Mouse (Mus musculus) limb, embryonic 11.5 days (tissue): ENCODE results near the gene Proser1. TPM values are rescaled to one million over a fixed set of nuclear protein-coding genes. Genes with fewer than 3 reads are reported as not detected.

Source experiments
- ATAC-seq: fragments of 200-750 bp; cut with Nextera tagmentation; 2 replicates; pipeline ENCODE4 v1.8.0; 2017; ENCODE audit warnings: low read depth; ENCODE audit not compliant: insufficient number of reproducible peaks, low FRiP score, low TSS enrichment
- DNase-seq: peaks from one replicate; pipeline ENCODE4 v3.0.0-alpha.2; 2015; ENCODE audit warnings: low spot score
- H3K27ac ChIP-seq: fragments of 300-500 bp; sonication (generic); replicated peaks from 2 replicates; pipeline ENCODE4 v1.5.1; 2014; ENCODE audit warnings: low read depth, mild to moderate bottlenecking, low read length
- H3K27me3 ChIP-seq: fragments of 300-500 bp; sonication (generic); 2 replicates; pipeline ENCODE4 v1.6.1; 2014; ENCODE audit warnings: mild to moderate bottlenecking, low read length, mixed read lengths; ENCODE audit not compliant: control insufficient read depth, insufficient read depth
- H3K36me3 ChIP-seq: fragments of 300-500 bp; sonication (generic); 2 replicates; pipeline ENCODE4 v1.6.1; 2014; ENCODE audit warnings: mild to moderate bottlenecking, low read length, moderate library complexity, mixed read lengths; ENCODE audit not compliant: control insufficient read depth, insufficient read depth
- H3K4me1 ChIP-seq: fragments of 300-500 bp; sonication (generic); 2 replicates; pipeline ENCODE4 v1.6.1; 2014; ENCODE audit warnings: low read length, mixed read lengths; ENCODE audit not compliant: control insufficient read depth, insufficient read depth
- H3K4me2 ChIP-seq: fragments of 300-500 bp; sonication (generic); 2 replicates; pipeline ENCODE4 v1.6.1; 2014; ENCODE audit warnings: low read depth, mild to moderate bottlenecking, moderate library complexity; ENCODE audit not compliant: severe bottlenecking
- H3K4me3 ChIP-seq: fragments of 300-500 bp; sonication (generic); 2 replicates; pipeline ENCODE4 v1.5.1; 2014; ENCODE audit warnings: low read depth, low read length
- H3K9ac ChIP-seq: fragments of 300-500 bp; sonication (generic); 2 replicates; pipeline ENCODE4 v1.6.1; 2014; ENCODE audit warnings: mild to moderate bottlenecking, low read length
- H3K9me3 ChIP-seq: fragments of 300-500 bp; sonication (generic); 2 replicates; pipeline ENCODE4 v1.6.1; 2016; ENCODE audit warnings: low read length; ENCODE audit not compliant: control insufficient read depth
- WGBS: fragments of 180-500 bp; shearing (Covaris S2); extraction: QIAGEN DNeasy Blood & Tissue Kit; methylation state at CpG from one replicate; pipeline ENCODE4 v1.1.7; 2014; 5-methylcytosine and 5-hydroxymethylcytosine counted together
- polyA plus RNA-seq: library from polyadenylated mRNA; unstranded; fragments of >200 nt; fragmentation: Nextera tagmentation; extraction: Ambion mirVana; gene quantifications from 2 replicates; pipeline ENCODE4 v1.2.1, GENCODE M21; 2014

The Proser1 gene
- polyA plus RNA-seq, result 27.4 and 28.7 TPM in 2 replicates

GRCm38 (mm10) chr3:53463046-53463764, at the start of gene Proser1, which contains the start of gene Nhlrc3:
TSS of gene Proser1 (plus strand) at chr3:53463666.
TSS of gene Nhlrc3 (minus strand) at chr3:53463332.
- WGBS, result under 1% methylated on average over 52 of the region's 52 CpGs

DNA sequence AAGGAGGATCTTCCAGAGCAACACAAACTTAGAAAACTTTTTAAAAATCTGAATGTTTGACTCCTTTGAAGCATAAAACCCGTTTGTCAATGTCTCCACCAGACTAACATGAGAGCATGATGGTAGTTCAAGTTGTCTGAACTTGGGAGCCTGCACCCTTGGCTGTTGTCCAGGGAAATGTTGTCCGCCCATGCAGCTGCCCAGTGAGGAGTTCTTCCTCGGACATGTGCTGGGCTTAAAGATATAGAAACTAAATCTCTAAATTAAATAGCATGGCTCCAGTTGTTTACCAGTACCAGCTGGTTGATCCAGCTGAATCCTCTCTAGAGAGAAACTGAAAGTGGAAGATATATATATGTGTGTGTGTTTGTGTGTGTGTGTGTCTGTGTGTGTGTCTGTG, 49.5 kb upstream of the Proser1 start:
- DNase-seq, result no peak

More at GRCm38 (mm10) chr3:53463046-53463764, at the start of gene Proser1, which contains the start of gene Nhlrc3:
- 0 out of 2 replicates have a peak, but pooled peaks cover 3% of the 10 kb centered on the region for H3K4me1 ChIP-seq
- peak; percentile 92 for DNase-seq
- peak within 1 kb of the TSS; percentile 78 for H3K4me3 ChIP-seq
- H3K27ac ChIP-seq, result peak within 1 kb of the TSS; percentile 79; the same call in 1 of the 2 replicates
- H3K9me3 ChIP-seq, result no peaks in the 10 kb centered on the region
- H3K9ac ChIP-seq, result peak within 1 kb of the TSS; percentile 87
- peak within 1 kb of the TSS; percentile 57 for H3K4me2 ChIP-seq
- ATAC-seq, result peak; percentile 97
- no peaks in the 10 kb centered on the region for H3K27me3 ChIP-seq
- H3K36me3 ChIP-seq, result peaks cover 2% of the 10 kb centered on the region; the same call in 1 of the 2 replicates

GRCm38 (mm10) chr3:53416036-53416506, 47.4 kb upstream of the Proser1 start:
- H3K36me3 ChIP-seq, result no peaks in the 10 kb centered on the region
- no peak overlapping the region for H3K4me3 ChIP-seq
- no peaks in the 10 kb centered on the region for H3K27me3 ChIP-seq
- H3K4me2 ChIP-seq, result no peak overlapping the region
- no peak overlapping the region for H3K27ac ChIP-seq
- DNase-seq (peak; percentile 28), ATAC-seq (no peak)
- peaks cover 7% of the 10 kb centered on the region for H3K4me1 ChIP-seq
- H3K9me3 ChIP-seq, result no peaks in the 10 kb centered on the region
- no peak overlapping the region for H3K9ac ChIP-seq
- 58% methylated on average over 5 of the region's 5 CpGs for WGBS

More for the DNA sequence above, 49.5 kb upstream of the Proser1 start:
- H3K9me3 ChIP-seq, result no peaks in the 10 kb centered on the region
- H3K4me1 ChIP-seq, result peaks cover 7% of the 10 kb centered on the region
- H3K4me3 ChIP-seq, result no peak overlapping the region
- H3K4me2 ChIP-seq, result no peak overlapping the region
- no peak overlapping the region for H3K27ac ChIP-seq
- H3K27me3 ChIP-seq, result no peaks in the 10 kb centered on the region
- no peak overlapping the region for H3K9ac ChIP-seq
- WGBS, result 71% methylated on average over 3 of the region's 3 CpGs
- ATAC-seq, result no peak
- no peaks in the 10 kb centered on the region for H3K36me3 ChIP-seq

DNA sequence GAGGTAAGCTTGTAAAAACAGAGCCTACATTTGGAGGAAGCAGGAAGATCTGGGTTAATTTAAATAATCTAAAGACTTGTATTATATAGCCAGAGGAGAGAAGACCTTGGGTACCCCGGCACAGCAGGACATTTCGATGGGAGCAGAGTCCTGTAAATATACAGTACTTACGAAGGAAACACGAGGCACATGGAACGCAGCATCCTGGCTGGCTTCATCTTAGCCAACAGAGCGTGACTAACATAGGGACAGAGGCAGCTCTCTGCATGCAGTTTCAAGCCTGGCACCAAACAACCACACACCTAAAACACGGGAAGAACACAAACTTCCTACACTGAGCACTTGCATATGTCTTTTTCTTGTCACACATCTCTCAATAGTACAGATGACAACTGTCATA, 45.8 kb upstream of the Proser1 start:
- WGBS, result 70% methylated on average over 7 of the region's 7 CpGs
- Histone ChIP-seq H3K27ac (no peak overlapping the region), H3K4me2 (no peak overlapping the region), H3K36me3 (no peaks in the 10 kb centered on the region), H3K9ac (no peak overlapping the region), H3K4me1 (peaks cover 7% of the 10 kb centered on the region), H3K4me3 (no peak overlapping the region), H3K27me3 (no peaks in the 10 kb centered on the region), H3K9me3 (no peaks in the 10 kb centered on the region)
- DNase-seq (no peak), ATAC-seq (no peak)

DNA sequence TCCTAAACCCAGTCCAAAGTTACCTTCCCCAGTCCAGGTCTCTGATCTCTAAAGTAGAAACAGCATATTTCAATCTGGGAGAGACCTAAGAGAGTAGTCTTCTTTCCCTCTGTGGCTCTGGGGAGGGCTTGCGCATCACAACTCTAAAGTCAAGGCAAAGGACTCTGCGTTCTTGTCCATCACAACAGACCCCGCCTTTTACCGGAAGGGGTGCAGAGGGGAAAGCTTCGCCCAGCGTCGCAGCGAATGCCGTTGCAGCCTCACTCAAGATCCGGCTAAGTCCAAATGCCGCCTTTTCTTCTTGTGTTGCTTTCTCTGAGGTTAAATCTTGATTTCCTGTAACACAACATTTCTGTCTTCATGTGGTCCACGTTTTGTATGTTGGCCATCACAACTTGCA, 41.8 kb upstream of the Proser1 start:
- Histone ChIP-seq H3K27me3 (no peaks in the 10 kb centered on the region), H3K4me3 (no peak overlapping the region), H3K4me2 (no peak overlapping the region), H3K27ac (no peak overlapping the region), H3K9me3 (no peaks in the 10 kb centered on the region), H3K9ac (no peak overlapping the region), H3K36me3 (no peaks in the 10 kb centered on the region), H3K4me1 (no peaks in the 10 kb centered on the region)
- ATAC-seq (no peak), DNase-seq (no peak)
- WGBS, result 88% methylated on average over 12 of the region's 12 CpGs

DNA sequence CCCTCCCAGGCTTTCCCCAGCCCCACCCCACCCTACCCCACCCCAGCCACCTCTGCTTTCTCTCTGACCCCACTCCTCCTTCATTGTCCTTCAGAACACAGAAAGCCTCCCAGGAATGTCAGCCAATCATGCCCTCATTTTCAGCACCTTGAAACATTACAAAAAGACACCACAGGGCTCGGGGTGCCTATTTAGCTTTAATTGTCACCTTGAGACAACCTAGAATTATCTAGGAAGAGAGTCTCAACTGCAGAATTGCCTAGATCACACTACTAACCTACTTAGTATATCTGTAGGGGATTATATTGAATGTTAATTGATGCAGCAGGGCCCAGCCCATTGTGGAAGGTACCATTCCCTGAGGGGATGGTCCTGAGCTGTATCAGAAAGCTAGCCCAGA, 40.8 kb upstream of the Proser1 start:
- Histone ChIP-seq H3K4me1 (no peaks in the 10 kb centered on the region), H3K27me3 (no peaks in the 10 kb centered on the region), H3K4me2 (no peak overlapping the region), H3K27ac (no peak overlapping the region), H3K9ac (no peak overlapping the region), H3K4me3 (no peak overlapping the region), H3K36me3 (no peaks in the 10 kb centered on the region), H3K9me3 (no peaks in the 10 kb centered on the region)
- ATAC-seq, result no peak
- WGBS, result 51% methylated on average over 1 of the region's 1 CpGs
- no peak for DNase-seq

DNA sequence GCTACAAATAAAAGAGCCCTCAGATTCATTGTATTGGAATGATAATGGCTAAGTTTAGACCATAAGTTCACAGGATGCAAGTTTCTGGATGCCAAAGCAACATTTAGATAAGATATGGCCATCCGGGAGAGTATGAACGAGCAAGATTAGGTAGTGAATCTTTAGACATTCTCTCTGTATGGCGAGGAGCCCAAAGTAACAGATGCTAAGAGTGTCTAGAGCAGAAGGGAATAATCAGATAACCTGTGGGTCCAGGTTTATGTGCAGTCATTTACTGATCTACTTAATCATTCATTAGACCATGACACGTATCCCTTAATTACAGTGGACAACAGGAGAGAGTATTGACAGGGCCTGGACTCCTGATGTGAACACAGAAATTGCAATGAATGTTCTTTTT, 39.9 kb upstream of the Proser1 start:
- H3K27ac ChIP-seq, result no peak overlapping the region

DNA sequence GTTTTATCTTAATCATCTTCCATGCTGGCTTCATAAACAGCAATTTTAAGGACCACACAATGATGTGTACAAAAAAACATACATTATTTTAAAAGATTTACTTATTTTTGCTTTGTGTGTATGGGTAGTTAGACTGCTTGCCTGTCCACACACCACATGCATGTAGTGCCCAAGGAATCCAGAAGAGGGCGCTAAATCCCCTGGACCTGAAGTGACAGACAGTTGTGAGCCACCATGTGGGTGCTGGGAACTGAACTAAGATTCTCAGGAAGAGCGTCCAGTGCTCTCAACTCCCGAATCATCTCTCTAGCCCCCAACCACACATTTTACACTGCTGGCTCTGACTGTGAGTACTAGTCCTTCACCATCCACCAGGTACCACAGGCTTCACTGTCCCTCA, 28.9 kb upstream of the Proser1 start:
- ATAC-seq (no peak), DNase-seq (no peak)
- 63% methylated on average over 3 of the region's 3 CpGs for WGBS
- Histone ChIP-seq H3K27ac (no peak overlapping the region), H3K9ac (no peak overlapping the region), H3K27me3 (no peaks in the 10 kb centered on the region), H3K4me1 (no peaks in the 10 kb centered on the region), H3K36me3 (no peaks in the 10 kb centered on the region), H3K9me3 (no peaks in the 10 kb centered on the region), H3K4me2 (no peak overlapping the region), H3K4me3 (no peak overlapping the region)

More for the DNA sequence above, 39.9 kb upstream of the Proser1 start:
- ATAC-seq (no peak), DNase-seq (no peak)
- no peaks in the 10 kb centered on the region for H3K36me3 ChIP-seq
- no peaks in the 10 kb centered on the region for H3K27me3 ChIP-seq
- H3K4me2 ChIP-seq, result no peak overlapping the region
- no peak overlapping the region for H3K4me3 ChIP-seq
- no peak overlapping the region for H3K9ac ChIP-seq
- WGBS, result 92% methylated on average over 4 of the region's 4 CpGs
- no peaks in the 10 kb centered on the region for H3K4me1 ChIP-seq
- no peaks in the 10 kb centered on the region for H3K9me3 ChIP-seq
